Mouse (Mus musculus): ENCODE results near the gene H2afy2. TPM values are rescaled to one million over a fixed set of nuclear protein-coding genes. Genes with fewer than 3 reads are reported as not detected.

H2afy2 gene
- polyA plus RNA-seq, 1 experiment from 2014 or later = 188 TPM

DNA sequence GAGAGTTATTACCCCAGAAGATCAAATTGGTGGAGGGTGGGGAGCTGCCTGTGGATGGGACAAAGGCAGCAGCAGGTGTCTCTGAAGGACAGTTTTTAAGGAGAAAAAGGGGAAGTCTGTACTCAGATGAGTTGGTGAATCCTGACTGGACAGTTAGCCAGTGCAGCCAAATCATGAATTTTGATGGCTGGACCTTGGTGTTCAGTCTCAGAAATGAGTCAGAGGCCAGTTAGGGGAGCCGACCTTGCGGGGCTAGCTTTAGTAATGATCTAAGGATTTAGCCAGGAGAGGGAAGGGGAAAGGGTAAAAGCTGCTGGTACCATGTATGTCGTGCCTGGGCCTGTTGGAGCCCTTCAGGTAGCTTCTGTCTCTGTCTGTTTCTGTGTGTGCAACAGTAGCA, 70.3 kb downstream of the H2afy2 start:
- no peak overlapping the region for H3K9ac ChIP-seq (ENCODE audit: low read length)

DNA sequence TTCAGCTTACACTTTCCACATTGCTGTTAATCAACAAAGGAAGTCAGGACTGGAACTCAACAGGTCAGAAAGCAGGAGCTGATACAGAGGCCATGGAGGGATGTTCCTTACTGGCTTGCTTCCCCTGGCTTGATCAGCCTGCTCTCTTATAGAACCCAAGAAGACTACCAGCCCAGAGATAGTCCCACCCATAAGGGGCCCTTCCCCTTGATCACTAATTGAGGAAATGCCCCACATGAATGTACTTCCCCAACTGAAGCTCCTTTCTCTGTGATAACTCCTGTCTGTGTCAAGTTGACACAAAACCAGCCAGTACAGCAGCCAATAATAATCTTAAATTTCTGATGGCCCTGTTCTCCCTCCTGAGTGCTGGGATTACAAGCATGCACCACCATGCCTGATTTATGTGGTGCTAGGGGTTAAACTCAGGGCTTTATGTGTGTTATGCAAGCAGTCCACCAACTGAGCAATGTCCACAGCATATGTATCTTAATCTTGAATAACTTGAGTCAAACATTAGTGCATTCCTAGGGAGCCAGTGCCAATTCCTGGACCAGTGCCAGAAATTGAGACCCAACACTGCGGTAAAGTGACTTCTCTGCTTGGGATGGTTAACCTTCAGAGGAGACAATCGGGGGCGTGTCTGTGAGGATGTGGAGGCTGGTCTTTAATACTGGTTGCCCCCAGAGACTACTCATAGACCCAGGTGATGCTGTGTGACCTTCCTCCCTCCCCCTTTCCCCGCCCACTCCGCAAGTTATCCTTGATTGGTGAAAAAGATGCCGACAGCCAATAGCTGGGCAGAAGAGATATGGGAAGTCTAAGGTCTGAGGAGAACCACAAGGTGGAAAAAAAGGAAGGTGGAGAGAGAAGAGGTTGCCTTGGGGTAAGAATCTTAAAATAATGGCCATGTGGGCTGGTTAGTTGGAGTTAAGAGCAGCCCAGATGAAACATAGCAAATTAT, 77.3 kb downstream of the H2afy2 start:
- DNase-seq (ENCODE audit: low spot score) (no peak), ATAC-seq (no peak)
- no peaks in the 10 kb centered on the region for H3K27me3 ChIP-seq (replicated peaks; ENCODE audit: control insufficient read depth, insufficient read depth, low read length)
- H3K27ac ChIP-seq (ENCODE audit: low read depth, low read length) = no peak overlapping the region
- no peaks in the 10 kb centered on the region for H3K9me3 ChIP-seq (replicated peaks; ENCODE audit: control insufficient read depth, low read length)
- no peak overlapping the region for H3K4me3 ChIP-seq (ENCODE audit: low read depth, low read length)
- H3K9ac ChIP-seq (ENCODE audit: low read length) = no peak overlapping the region
- 79% methylated on average over 6 of the region's 6 CpGs for WGBS
- peaks cover 21% of the 10 kb centered on the region for H3K36me3 ChIP-seq (ENCODE audit: control insufficient read depth, insufficient read depth, low read length)
- H3K4me2 ChIP-seq (ENCODE audit: low read length) = no peak overlapping the region
- no peaks in the 10 kb centered on the region for H3K4me1 ChIP-seq (ENCODE audit: control insufficient read depth, insufficient read depth, low read length)

More for the DNA sequence above, 70.3 kb downstream of the H2afy2 start:
- no peaks in the 10 kb centered on the region for H3K27me3 ChIP-seq (replicated peaks; ENCODE audit: control insufficient read depth, insufficient read depth, low read length)
- 69% methylated on average over 3 of the region's 3 CpGs for WGBS
- peaks cover 3% of the 10 kb centered on the region; the same call in 1 of the 2 replicates for H3K4me1 ChIP-seq (ENCODE audit: control insufficient read depth, insufficient read depth, low read length)
- ATAC-seq (no peak), DNase-seq (ENCODE audit: low spot score) (no peak)
- no peak overlapping the region for H3K27ac ChIP-seq (ENCODE audit: low read depth, low read length)
- H3K36me3 ChIP-seq (ENCODE audit: control insufficient read depth, insufficient read depth, low read length) = no peaks in the 10 kb centered on the region
- no peak overlapping the region for H3K4me2 ChIP-seq (ENCODE audit: low read length)
- no peaks in the 10 kb centered on the region for H3K9me3 ChIP-seq (replicated peaks; ENCODE audit: control insufficient read depth, low read length)
- H3K4me3 ChIP-seq (ENCODE audit: low read depth, low read length) = no peak overlapping the region

DNA sequence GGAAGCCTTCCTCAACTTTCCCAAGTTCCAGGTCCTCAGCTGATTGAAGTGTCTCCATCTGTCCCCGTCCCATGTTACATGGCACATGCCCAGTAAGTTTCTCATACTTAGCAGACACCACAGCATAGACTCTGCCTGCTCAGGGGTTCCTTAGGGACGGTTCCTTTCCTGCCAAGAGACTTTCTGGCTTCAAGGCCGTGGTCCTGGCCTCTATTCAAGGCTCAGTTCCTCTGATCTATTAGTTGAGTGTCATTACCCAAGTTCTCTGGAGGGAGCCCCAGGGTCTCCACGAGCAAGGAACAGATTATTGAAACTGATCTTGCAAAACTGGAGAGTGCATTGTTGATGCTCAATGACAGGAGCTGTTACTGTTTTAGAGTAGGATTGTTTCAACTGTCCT, 79.3 kb downstream of the H2afy2 start:
- WGBS = 81% methylated on average over 4 of the region's 4 CpGs
- Histone ChIP-seq H3K36me3 (ENCODE audit: control insufficient read depth, insufficient read depth, low read length) (peaks cover 21% of the 10 kb centered on the region), H3K27me3 (replicated peaks; ENCODE audit: control insufficient read depth, insufficient read depth, low read length) (no peaks in the 10 kb centered on the region), H3K9ac (ENCODE audit: low read length) (no peak overlapping the region), H3K9me3 (replicated peaks; ENCODE audit: control insufficient read depth, low read length) (no peaks in the 10 kb centered on the region), H3K27ac (ENCODE audit: low read depth, low read length) (no peak overlapping the region), H3K4me1 (ENCODE audit: control insufficient read depth, insufficient read depth, low read length) (no peaks in the 10 kb centered on the region), H3K4me2 (ENCODE audit: low read length) (no peak overlapping the region), H3K4me3 (ENCODE audit: low read depth, low read length) (no peak overlapping the region)
- ATAC-seq (no peak), DNase-seq (ENCODE audit: low spot score) (peak; percentile 11)

DNA sequence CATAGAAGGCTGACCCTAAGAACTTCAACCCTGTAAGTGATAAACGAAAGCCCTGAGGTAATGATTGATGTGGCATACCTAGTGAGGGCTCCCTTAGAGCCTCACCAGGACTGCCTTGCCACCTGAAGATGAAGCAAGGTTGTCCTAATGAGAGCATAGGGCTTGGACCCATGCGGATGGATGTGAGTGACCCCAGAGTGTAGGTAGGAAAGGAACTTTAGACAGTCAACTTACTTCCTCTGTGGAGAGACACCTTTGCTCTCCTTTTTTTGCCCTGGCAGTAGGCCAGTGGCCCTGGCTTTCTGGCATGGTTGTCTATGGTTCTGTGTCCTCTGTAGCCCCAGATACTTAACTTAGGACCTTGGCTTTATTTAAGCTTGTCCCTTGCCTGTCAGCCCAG, 86.9 kb downstream of the H2afy2 start:
- H3K4me1 ChIP-seq (ENCODE audit: control insufficient read depth, insufficient read depth, low read length) = peaks cover 11% of the 10 kb centered on the region
- no peak overlapping the region for H3K27ac ChIP-seq (ENCODE audit: low read depth, low read length)
- 91% methylated on average over 2 of the region's 2 CpGs for WGBS
- DNase-seq (ENCODE audit: low spot score) = no peak
- peak overlapping the region; percentile 99 for H3K4me2 ChIP-seq (ENCODE audit: low read length)
- no peak for ATAC-seq
- no peaks in the 10 kb centered on the region for H3K9me3 ChIP-seq (replicated peaks; ENCODE audit: control insufficient read depth, low read length)
- H3K4me3 ChIP-seq (ENCODE audit: low read depth, low read length) = 0 out of 2 replicates have a peak overlapping the region, but pooled peaks have one; percentile 82
- peaks cover 21% of the 10 kb centered on the region for H3K36me3 ChIP-seq (ENCODE audit: control insufficient read depth, insufficient read depth, low read length)
- H3K27me3 ChIP-seq (replicated peaks; ENCODE audit: control insufficient read depth, insufficient read depth, low read length) = no peaks in the 10 kb centered on the region
- H3K9ac ChIP-seq (ENCODE audit: low read length) = no peak overlapping the region

DNA sequence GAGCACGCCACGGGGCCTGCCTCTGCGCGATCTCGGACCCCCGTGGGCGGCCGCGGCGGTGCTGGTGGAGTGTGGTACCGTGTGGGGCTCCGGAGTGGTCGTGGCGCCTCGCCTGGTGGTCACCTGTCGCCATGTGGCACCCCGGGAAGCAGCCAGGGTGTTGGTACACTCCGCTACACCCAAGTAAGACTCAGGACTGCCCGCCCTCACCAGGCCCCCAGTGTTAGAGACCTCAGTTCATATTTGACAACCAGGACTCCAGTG, 87.5 kb downstream of the H2afy2 start:
- WGBS = 8% methylated on average over 19 of the region's 19 CpGs
- H3K27ac ChIP-seq (ENCODE audit: low read depth, low read length) = no peak overlapping the region
- peak overlapping the region; percentile 99 for H3K4me2 ChIP-seq (ENCODE audit: low read length)
- H3K4me3 ChIP-seq (ENCODE audit: low read depth, low read length) = peak overlapping the region; percentile 82
- no peaks in the 10 kb centered on the region for H3K27me3 ChIP-seq (replicated peaks; ENCODE audit: control insufficient read depth, insufficient read depth, low read length)
- H3K4me1 ChIP-seq (ENCODE audit: control insufficient read depth, insufficient read depth, low read length) = peaks cover 11% of the 10 kb centered on the region
- no peaks in the 10 kb centered on the region for H3K9me3 ChIP-seq (replicated peaks; ENCODE audit: control insufficient read depth, low read length)
- no peak for ATAC-seq
- H3K36me3 ChIP-seq (ENCODE audit: control insufficient read depth, insufficient read depth, low read length) = peaks cover 22% of the 10 kb centered on the region
- DNase-seq (ENCODE audit: low spot score) = no peak
- peak overlapping the region; percentile 77 for H3K9ac ChIP-seq (ENCODE audit: low read length)

DNA sequence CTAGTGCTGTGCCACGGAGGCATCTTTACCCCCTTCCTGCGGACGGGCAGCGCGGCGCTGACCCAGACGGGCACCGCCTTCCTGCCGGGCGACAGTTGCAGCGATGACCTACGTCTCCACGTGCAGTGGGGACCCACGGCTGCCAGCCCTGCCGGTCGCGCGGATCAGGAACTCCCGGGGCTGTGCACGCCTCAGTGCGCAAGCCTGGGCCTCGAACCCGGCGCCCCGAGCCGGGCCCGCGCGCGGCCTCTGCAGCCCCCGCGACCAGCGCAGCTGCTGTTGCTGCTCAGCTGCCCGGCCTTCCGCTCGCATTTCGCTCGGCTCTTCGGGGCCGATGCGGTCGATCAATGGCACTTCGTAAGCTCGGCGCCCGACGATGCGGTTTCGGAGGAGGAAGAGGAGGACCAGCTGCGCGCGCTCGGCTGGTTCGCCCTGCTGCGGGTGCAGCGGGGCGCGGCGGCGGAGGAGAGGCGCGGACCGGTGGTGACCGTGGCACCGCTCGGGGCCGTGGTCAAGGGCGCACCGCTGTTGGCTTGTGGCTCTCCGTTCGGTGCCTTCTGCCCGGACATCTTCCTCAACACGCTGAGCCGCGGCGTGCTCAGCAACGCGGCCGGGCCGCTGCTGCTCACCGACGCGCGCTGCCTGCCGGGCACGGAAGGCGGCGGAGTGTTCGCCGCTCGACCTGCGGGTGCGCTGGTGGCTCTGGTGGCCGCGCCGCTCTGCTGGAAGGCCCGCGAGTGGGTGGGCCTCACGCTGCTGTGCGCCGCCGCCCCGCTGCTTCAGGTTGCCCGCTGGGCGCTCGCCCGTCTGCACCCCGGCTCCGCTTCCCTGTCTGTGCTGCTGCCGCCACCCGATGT, 88.0 kb downstream of the H2afy2 start:
- H3K27me3 ChIP-seq (replicated peaks; ENCODE audit: control insufficient read depth, insufficient read depth, low read length) = no peaks in the 10 kb centered on the region
- H3K27ac ChIP-seq (ENCODE audit: low read depth, low read length) = no peak overlapping the region
- peaks cover 11% of the 10 kb centered on the region for H3K4me1 ChIP-seq (ENCODE audit: control insufficient read depth, insufficient read depth, low read length)
- ATAC-seq = peak; percentile 4; the same call in 1 of the 2 replicates
- peak overlapping the region; percentile 77 for H3K9ac ChIP-seq (ENCODE audit: low read length)
- peak overlapping the region; percentile 82 for H3K4me3 ChIP-seq (ENCODE audit: low read depth, low read length)
- no peaks in the 10 kb centered on the region for H3K9me3 ChIP-seq (replicated peaks; ENCODE audit: control insufficient read depth, low read length)
- no peak for DNase-seq (ENCODE audit: low spot score)
- WGBS = under 1% methylated on average over 98 of the region's 111 CpGs
- peak overlapping the region; percentile 99 for H3K4me2 ChIP-seq (ENCODE audit: low read length)
- peaks cover 28% of the 10 kb centered on the region for H3K36me3 ChIP-seq (ENCODE audit: control insufficient read depth, insufficient read depth, low read length)

DNA sequence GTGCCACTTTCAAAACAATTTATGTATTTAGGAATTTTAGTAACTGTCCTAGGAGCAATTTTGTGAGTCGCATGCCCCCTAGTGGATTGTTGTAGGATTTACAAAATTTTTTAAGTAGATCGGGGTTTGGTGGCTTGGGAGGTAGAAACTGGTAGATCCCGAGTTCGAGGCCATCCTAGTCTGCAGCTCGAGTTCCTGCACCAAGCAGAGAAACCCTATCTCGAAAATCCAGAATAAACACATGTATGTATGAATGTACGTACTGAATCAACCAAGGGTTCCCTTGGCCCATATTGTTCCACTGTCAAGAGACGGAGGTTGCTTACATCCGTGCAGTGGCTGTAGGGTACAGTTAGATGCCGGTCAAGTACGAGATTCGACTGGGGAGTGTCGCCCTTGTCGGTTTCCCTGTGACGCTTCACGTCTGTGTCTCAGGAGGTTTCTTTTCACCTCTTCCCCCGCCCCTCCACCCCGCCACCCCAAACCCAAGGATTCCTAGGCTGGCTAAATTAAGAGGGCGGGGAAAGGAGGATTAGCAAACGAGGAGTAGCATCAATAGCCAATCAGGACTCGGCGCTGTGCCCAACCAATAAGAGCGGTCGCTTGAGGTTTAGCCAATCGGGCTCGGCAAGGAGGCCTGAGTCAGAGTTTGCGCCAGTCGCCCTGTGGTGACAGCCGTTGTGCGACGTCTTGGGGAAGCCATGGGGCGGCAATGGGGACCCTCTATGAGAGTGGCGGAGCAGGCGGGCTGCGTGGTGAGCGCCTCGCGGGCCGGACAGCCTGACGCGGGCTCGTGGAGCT, 88.9 kb downstream of the H2afy2 start, which contains the start of gene Tysnd1:
Gene Tysnd1, plus strand, starts transcription at position 645 of the 801 bp plus-strand sequence.
- Histone ChIP-seq H3K36me3 (ENCODE audit: control insufficient read depth, insufficient read depth, low read length) (peaks cover 37% of the 10 kb centered on the region), H3K27me3 (replicated peaks; ENCODE audit: control insufficient read depth, insufficient read depth, low read length) (no peaks in the 10 kb centered on the region), H3K9me3 (replicated peaks; ENCODE audit: control insufficient read depth, low read length) (no peaks in the 10 kb centered on the region), H3K9ac (ENCODE audit: low read length) (peak within 1 kb of the TSS; percentile 77), H3K27ac (ENCODE audit: low read depth, low read length) (no peak within 1 kb of the TSS), H3K4me3 (ENCODE audit: low read depth, low read length) (peak within 1 kb of the TSS; percentile 82), H3K4me1 (ENCODE audit: control insufficient read depth, insufficient read depth, low read length) (peaks cover 11% of the 10 kb centered on the region), H3K4me2 (ENCODE audit: low read length) (peak within 1 kb of the TSS; percentile 99)
- peak; percentile 99 for DNase-seq (ENCODE audit: low spot score)
- under 1% methylated on average over 42 of the region's 42 CpGs for WGBS
- ATAC-seq = peak; percentile 99

DNA sequence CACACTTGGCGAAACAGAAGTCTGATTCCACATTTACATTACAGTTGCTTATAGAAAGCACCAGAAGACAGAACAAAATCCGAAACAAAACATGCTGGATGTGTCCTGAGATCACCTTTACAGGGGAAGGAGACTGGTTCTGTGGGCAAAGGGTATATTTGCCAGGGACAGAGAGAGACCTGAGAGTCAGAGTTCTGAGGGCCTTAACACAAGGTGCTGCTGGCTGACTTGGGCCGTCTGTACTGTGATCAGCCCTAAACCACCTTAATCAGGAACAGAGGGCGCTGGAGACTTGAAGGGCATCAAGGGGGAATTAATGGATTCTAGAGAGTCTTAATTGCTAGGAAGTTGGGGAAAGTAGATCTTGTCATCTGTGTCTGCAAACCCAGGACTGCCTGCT, 90.4 kb downstream of the H2afy2 start:
- peaks cover 11% of the 10 kb centered on the region for H3K4me1 ChIP-seq (ENCODE audit: control insufficient read depth, insufficient read depth, low read length)
- H3K36me3 ChIP-seq (ENCODE audit: control insufficient read depth, insufficient read depth, low read length) = peaks cover 45% of the 10 kb centered on the region
- no peak overlapping the region for H3K27ac ChIP-seq (ENCODE audit: low read depth, low read length)
- no peak overlapping the region for H3K9ac ChIP-seq (ENCODE audit: low read length)
- no peaks in the 10 kb centered on the region for H3K27me3 ChIP-seq (replicated peaks; ENCODE audit: control insufficient read depth, insufficient read depth, low read length)
- ATAC-seq (no peak), DNase-seq (ENCODE audit: low spot score) (no peak)
- WGBS = 78% methylated on average over 4 of the region's 4 CpGs
- H3K4me2 ChIP-seq (ENCODE audit: low read length) = no peak overlapping the region
- H3K9me3 ChIP-seq (replicated peaks; ENCODE audit: control insufficient read depth, low read length) = no peaks in the 10 kb centered on the region
- H3K4me3 ChIP-seq (ENCODE audit: low read depth, low read length) = no peak overlapping the region

Data from forebrain, embryonic 14.5 days (tissue).